Mouse (Mus musculus) urinary bladder, postnatal 0 days (tissue): Measurements from ENCODE around the gene Pah. TPM values are rescaled to one million over a fixed set of nuclear protein-coding genes. Genes with fewer than 3 reads are reported as not detected.

Experiments
- polyA plus RNA-seq: library from polyadenylated mRNA; unstranded; fragments of >200 nt; fragmentation: Nextera tagmentation; extraction: Ambion mirVana; gene quantifications from 2 replicates; pipeline ENCODE4 v1.2.1, GENCODE M21; 2015

Gene Pah
- 0.14 TPM in 1 of 2 replicates, not detected in the other for polyA plus RNA-seq

DNA sequence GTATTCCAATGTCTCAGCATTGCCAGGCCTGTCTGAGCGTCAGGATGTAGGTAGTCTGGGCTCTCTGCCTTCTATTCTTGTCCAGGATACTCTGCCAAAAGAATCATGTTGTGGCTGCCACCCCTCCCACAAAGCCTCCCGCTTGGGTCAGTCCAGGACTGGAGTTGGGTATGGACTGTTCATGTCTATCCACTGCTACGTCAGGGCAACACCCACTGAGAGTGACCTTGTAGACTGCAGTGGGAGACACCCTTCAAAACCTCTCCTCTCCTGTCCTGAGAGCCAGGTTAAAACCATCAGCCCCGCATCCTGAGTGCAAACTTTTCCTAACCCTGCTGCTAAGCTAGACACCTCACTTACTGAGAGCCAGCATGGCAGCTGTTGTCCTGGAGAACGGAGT is at the start of gene Pah:
Pah (plus strand) TSS at position 150 of the 400 bp plus-strand sequence.

GRCm38 (mm10) chr10:87493576-87493975 is 28.0 kb upstream of the Pah start, which contains the start of gene Ascl1:
Gene Ascl1, minus strand, starts transcription at chr10:87493660.

Other genes starting within 250 kb of the Pah start
- 0.15 and 0.19 TPM in 2 replicates for gene Ascl1, start 28.1 kb upstream of the Pah start, polyA plus RNA-seq